Mouse (Mus musculus) adrenal gland (tissue): ENCODE measurements at regions not wholly inside any gene's neighbourhood (a gene's known extent, or its start where the extent isn't known, plus 50 kb on each side); places are given as distances from the start of the nearest gene placed in this dataset.

Source experiments
- intact Hi-C: fragments of 180-260 bp; cut with DNase I; formaldehyde crosslinking; loops from one replicate; pipeline ENCODE4 v1.15.1; 2025

- intact Hi-C loops, result no loop called here
Observed at GRCm38 (mm10) chr2:45256373-45256772, 139.2 kb upstream of the Zeb2 start.

DNA sequence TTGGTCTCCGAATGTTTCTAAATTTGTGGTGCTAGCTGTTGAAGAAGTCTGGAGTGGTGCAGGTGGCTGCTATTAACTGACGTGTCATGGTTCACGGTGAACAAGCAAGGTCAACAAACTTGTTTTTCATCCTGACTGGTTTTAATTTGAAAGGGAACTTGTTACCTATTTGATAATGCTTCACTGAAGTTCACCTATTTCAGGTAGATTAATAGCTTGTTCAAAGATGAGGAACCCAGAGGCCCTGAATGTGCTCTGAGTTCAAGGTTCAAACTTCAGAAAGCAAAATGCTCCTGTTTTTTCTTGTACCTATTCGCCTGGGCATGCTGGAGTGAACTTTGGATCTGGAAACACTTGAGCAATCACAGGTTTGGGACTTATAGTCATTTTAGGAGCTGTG, 136.7 kb upstream of the Zeb2 start:
- intact Hi-C loops, result no loop called here

DNA sequence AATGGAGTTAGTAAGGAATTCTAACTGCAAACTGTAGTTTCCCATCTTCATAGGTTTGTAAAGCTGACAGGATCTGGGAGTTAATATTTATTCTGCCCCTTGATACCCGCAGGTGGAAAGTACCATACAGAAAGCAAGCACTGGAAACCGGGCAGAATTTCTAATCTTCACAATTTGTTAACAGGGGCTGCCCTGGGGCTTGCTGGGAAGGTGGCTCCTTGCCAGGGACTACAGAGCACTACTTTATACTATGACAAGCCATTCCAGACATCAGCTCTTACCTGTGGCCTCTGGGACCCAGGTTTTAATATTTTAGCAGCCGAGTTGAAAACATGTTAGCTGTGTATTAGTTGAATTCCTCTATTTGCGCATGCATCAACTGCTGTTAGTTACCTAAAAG, 135.1 kb upstream of the Zeb2 start:
- intact Hi-C loops, result no loop called here

DNA sequence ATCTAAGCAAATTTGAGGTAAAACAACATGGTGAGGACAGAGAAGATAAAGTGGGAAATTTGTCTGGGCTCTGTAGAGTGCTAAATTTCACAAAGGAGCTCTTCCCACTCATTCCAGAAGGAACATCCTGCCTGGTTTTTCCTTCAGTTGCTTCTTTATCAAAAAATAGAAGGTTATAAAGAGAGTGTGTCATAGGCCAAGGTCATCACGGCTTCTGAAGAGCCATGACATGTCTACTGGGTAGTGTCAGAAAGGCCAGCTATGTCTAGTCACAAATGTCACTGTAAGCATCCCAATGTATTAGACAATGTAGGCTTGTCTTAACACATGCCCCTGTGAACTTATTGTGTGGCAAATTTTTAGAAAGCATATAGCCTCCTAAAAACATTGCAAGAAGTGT, 132.5 kb upstream of the Zeb2 start:
- intact Hi-C loops, result no loop called here

GRCm38 (mm10) chr2:45246061-45246945, 129.1 kb upstream of the Zeb2 start:
- intact Hi-C loops, result no loop called here

DNA sequence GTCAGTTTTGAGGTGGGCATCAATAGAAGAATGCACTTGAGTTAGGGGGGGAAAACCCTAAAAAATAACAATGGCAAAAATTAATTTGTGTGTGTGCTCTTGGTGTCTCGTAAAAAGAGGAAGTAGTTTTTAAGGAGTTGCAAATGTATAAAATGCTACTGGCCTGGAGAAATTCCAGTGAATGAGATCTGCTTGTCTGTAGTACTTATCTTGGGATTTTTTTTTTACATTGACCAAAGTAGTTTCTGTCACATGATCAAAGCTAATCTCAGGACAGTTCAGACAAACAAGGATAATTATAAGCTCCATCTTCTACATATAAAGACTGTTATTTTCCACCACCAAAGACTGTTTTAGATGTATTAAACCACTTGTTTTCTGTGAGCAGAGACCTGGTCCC, 128.3 kb upstream of the Zeb2 start:
- intact Hi-C loops, result no loop called here

DNA sequence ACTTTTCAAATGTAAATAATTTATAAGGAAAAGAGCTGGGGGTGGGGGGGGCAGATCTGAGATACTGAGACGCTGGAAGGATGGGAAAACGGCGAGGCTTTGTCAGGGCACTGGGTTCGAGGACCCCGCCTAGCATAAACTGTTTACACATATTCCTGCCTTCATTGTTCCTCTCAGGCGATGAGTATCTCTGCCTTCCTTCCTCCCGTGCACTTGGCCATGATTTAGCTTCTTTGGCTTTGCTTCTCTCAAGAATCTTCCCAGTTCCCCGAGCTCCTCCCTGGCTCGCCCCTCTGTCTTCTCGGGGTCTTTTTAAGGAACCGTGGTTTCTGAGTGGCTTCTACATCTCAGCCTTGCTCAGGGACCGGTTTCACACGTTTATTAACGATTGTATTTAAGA, 127.3 kb upstream of the Zeb2 start:
- intact Hi-C loops, result no loop called here

DNA sequence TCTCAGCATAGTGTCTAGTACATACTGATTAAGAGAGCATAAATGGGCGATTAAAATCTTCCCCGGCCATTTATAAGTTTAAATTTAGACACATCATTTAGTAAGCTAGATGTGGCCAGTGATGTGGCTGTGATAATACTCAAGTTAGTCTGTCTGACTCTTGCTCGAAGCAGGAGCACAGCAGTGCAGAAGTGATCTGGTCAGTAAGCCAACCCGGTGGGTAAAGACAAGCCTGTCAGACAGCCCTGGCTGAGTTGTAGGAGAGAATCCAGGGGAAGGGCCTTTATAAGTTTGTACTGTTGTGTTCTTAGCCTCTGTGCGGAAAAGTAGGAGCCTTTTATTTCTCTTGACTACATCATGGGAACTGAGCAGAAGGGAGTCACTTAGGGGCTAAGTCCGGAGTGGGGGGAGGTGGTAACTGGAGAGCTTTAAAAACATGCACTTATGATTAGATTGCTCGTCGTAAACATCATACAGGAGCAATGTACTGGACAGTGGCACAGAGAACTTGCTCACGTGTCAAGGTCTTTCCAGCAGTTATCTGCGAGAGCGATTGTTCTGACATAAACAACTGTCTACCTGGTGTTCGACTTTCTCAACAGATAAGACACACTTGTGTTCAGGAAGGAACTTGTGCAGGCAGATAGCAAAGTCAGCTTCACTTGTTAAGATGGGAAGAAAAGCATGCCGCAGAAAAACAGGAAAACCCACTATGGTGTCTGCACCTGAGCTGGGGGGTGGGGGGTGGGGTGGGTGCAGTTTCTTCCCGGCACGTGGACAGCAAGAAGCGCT, 122.5 kb upstream of the Zeb2 start:
- intact Hi-C loops, result no loop called here

GRCm38 (mm10) chr2:45239001-45239400, 121.8 kb upstream of the Zeb2 start:
- intact Hi-C loops, result no loop called here

DNA sequence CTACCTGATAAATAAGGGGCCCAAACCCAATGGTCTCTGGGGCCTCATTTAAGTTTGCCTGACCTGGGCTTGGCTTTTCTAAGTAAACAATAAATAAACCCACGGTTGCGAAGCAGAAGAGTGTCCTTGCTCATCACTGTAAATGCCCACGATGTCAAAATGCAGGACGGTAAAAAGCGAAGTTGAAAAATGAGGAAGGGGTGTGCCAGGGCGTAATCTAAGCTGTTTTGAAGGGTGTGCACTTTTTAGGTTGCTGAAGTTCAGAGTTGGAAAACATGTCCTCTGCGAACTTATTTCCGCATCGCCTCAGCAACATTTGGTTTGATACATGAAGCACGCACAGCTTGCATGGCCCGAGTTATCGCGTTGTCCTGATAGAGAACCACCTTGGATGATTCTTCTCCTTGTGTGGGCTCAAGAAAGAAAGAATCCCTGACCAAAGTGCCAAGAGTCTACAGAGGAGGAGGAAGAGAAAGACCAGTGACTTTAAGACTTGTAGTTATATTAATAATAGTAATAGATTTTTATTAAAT, 119.0 kb upstream of the Zeb2 start:
- intact Hi-C loops, result no loop called here

- intact Hi-C loops, result no loop called here
Observed at GRCm38 (mm10) chr2:45234148-45234547, 117.0 kb upstream of the Zeb2 start.

DNA sequence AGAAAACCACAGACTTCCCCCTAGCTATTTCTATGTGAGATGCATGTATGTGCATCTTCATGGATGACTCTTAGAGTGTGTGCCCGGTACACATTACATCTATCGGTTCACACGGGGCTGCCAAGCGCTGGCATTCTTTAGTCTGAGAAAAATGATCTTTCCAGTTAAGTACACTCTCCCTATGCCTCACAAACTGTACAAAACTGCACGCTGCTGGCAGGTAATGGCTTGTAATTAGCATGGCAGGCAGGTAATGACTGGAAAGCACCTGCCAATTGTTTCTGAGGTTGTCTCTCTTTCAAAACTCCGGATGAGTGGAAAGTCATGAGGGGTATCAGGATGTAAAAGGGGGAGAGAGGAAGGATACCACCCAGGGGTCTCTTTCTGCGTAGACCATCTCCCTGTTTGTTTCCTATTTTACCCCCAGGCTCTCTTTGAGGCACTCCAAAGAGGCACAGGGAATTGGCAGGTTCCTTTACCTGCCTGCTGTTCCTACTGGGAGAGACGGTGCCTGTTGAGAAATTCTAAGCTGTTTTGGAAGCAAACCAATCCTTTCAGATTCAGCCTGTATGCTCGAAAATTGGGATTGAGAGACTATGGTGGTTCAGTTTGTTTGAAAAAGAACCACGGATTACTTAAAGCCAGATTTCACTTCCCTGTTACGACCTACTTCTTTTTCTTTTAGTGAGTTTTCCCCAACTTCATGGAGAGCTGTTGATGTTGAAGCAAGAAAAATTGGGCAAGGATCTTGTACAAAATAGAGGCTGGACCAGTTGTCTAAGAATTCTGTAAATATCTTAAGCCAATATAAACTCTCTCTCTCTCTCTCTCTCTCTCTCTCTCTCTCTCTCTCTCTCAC, 113.4 kb upstream of the Zeb2 start:
- intact Hi-C loops, result no loop called here

DNA sequence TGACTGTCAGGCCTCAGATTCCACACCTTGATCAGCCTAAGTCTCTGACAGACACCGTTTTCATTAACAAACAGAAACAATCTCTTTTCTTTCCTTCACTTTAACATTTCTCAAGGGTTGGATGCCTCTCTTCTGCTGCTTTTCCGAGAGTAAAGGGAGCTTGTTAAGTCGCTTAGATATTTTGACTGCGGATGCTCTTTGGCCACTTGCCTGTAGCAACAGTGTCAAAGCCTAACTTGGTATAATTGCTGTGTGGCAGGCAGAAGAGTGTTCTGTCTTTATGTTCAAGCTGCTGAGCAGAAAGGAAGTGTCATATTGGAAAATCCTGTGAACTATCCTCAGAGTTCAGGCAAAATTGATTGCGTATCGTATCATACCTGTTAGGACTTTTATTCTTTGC, 112.3 kb upstream of the Zeb2 start:
- intact Hi-C loops, result no loop called here

- intact Hi-C loops, result no loop called here
Observed at GRCm38 (mm10) chr2:45227276-45227944, 110.2 kb upstream of the Zeb2 start.

GRCm38 (mm10) chr2:45226045-45226370, 108.8 kb upstream of the Zeb2 start:
- intact Hi-C loops, result no loop called here

DNA sequence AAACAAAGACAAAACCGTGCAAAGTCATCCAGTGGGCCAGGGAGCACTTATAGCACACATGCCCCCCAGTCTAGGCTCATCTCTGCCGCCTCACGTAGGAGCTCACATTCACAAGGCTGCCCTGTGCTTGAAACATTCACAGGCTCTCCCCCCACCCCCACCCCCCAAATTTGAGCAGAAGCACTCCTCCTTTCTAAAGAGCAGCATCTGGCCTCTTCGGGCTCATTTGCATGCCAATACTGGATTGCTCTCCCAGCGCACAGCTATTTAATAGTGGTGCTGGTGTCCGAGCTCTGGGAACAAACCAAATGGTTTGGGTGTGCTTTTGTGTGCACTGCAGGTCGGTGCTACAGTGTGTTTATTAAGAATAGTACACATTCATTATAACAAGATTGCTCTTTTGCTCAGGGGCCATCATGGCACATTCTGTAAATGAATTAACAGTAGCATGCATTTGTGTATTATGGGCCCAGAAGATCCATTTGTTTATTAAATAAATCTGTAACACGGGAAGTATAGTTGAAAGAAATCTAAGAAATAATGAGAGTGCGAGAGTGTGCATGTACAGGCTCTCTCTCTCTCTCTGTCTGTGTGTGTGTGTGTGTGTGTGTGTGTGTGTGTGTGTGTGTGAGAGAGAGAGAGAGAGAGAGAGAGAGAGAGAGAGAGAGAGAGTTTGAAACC, 108.3 kb upstream of the Zeb2 start:
- intact Hi-C loops, result no loop called here

GRCm38 (mm10) chr2:45222213-45222612, 105.0 kb upstream of the Zeb2 start:
- intact Hi-C loops, result no loop called here

- intact Hi-C loops, result no loop called here
Observed at GRCm38 (mm10) chr2:45219851-45220250, 102.7 kb upstream of the Zeb2 start.

- intact Hi-C loops, result no loop called here
Observed at GRCm38 (mm10) chr2:45212833-45213232, 95.6 kb upstream of the Zeb2 start.

DNA sequence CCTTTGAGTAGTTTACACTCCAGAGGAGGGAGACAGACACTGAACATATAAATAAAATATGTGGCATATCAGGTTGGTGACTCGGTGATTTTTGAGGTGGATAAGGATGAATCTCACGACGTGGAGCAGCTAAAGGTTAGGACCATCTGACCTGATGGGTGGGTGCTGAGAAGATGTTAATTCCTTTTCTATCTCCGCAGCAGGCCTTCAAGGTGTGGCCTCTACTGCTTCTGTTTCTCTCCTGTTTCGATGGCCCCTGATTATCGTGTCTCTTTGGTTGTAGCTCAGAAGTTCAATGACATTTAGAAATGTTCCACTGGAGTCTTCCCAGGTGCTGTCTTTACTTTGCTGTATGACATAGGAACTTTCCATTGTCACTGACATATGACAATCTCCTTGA, 91.3 kb upstream of the Zeb2 start:
- intact Hi-C loops, result no loop called here
